Mouse (Mus musculus): Measurements from ENCODE around the gene Ascl4. TPM values are rescaled to one million over a fixed set of nuclear protein-coding genes. Genes with fewer than 3 reads are reported as not detected.

The Ascl4 gene
- total and polyA plus RNA-seq, 2 experiments from 2014 or later = not detected

DNA sequence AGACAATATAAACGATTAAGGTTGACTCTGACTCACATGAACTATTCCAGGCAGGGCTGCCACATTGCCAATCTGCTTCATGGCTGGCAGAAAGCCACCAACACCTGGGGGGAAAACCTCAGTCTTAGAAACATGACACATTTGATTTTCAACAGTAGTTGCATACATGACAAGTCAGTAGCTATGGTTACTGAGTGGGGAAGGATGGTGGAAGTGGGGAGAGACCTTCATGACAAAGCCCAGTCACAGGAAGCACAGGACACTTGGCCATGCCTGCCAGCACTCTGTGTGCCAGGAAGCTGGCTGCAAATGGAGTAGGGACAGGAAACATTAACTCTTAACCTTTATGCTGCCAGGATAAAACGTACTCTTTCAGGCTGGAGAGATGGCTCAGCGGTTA is 25.9 kb downstream of the Ascl4 start:
- no peak for DNase-seq (ENCODE audit: low spot score)
- peaks cover 53% of the 10 kb centered on the region for H3K36me3 ChIP-seq (replicated peaks; ENCODE audit: control insufficient read depth, insufficient read depth, low read length)
- WGBS = 63% methylated on average over 3 of the region's 3 CpGs

DNA sequence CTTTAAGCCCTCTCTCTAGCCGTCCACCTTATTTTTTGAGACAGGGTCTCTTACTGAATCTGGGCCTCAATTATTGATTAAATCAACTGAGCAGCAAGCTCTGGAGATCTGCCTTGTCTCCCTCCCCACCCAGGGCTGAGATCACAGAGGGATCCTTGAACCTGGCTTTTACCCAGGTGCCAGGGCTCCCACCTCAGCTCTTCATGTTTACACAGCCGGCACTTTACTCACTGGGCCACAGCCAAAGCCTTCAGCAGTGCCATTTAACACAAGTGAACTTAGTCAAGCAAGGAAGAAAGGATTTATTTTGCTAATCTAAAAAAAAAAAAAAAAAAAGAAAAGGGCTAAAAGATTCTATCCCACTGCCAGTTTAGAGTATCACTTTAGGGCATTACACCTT is 26.9 kb downstream of the Ascl4 start:
- 68% methylated on average over 2 of the region's 2 CpGs for WGBS

More for the DNA sequence above, 25.9 kb downstream of the Ascl4 start:
- Histone ChIP-seq H3K27ac (ENCODE audit: low read depth) (no peak overlapping the region), H3K9ac (replicated peaks; ENCODE audit: low read depth, low read length) (no peak overlapping the region), H3K4me2 (ENCODE audit: low read depth, low read length) (no peak overlapping the region), H3K9me3 (replicated peaks; ENCODE audit: control insufficient read depth, low read length) (no peaks in the 10 kb centered on the region), H3K4me1 (ENCODE audit: control insufficient read depth, insufficient read depth) (peaks cover 4% of the 10 kb centered on the region; the same call in 1 of the 2 replicates), H3K27me3 (ENCODE audit: control insufficient read depth, insufficient read depth, low read length) (no peaks in the 10 kb centered on the region), H3K4me3 (ENCODE audit: low read depth, low read length) (no peak overlapping the region)
- ATAC-seq (ENCODE audit: insufficient read depth, low read depth) = no peak; the same call in 1 of the 2 replicates
- TF ChIP-seq EP300 (IDR thresholded peaks at IDR 0.05; ENCODE audit: low read depth) (no peak), CTCF (IDR thresholded peaks at IDR 0.05; ENCODE audit: low read depth) (no peak)

DNA sequence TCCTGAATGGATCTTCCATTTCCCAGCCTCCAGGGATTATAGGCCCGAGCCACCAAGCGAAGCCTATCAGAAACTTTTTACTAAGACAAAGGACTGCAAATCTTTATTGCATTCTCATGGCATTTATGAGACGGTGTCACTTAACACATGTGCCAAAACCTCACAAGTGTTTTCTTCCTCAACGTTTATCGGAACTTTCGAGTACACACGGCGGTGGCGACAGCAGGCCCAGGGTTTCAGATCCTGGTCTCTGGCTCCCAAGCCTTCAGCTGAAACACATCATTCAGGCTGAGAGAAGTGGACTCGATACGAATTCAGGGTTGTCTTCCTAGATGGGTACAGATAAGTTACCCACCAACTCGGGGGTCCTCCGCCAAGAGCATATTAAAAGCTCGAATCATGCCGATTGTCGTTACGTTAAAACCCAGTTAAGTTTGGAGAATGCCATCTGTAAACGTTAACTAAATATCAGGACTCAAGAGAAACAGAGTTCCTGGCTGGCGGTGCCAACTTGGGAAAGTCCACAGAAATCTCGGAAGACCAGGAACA is 29.5 kb downstream of the Ascl4 start:
- H3K9ac ChIP-seq (replicated peaks; ENCODE audit: low read depth, low read length) = peak overlapping the region; percentile 95
- H3K4me3 ChIP-seq (ENCODE audit: low read depth, low read length) = peak overlapping the region; percentile 92
- peak overlapping the region; percentile 89 for H3K4me2 ChIP-seq (ENCODE audit: low read depth, low read length)
- ATAC-seq (ENCODE audit: insufficient read depth, low read depth) = no peak
- no peaks in the 10 kb centered on the region for H3K9me3 ChIP-seq (replicated peaks; ENCODE audit: control insufficient read depth, low read length)
- H3K4me1 ChIP-seq (ENCODE audit: control insufficient read depth, insufficient read depth) = peaks cover 4% of the 10 kb centered on the region; the same call in 1 of the 2 replicates
- H3K36me3 ChIP-seq (replicated peaks; ENCODE audit: control insufficient read depth, insufficient read depth, low read length) = peaks cover 26% of the 10 kb centered on the region
- H3K27me3 ChIP-seq (ENCODE audit: control insufficient read depth, insufficient read depth, low read length) = no peaks in the 10 kb centered on the region
- DNase-seq (ENCODE audit: low spot score) = no peak
- 2% methylated on average over 20 of the region's 20 CpGs for WGBS
- H3K27ac ChIP-seq (ENCODE audit: low read depth) = peak overlapping the region; percentile 82
- TF ChIP-seq EP300 (IDR thresholded peaks at IDR 0.05; ENCODE audit: low read depth) (no peak), CTCF (IDR thresholded peaks at IDR 0.05; ENCODE audit: low read depth) (no peak)

More for the DNA sequence above, 26.9 kb downstream of the Ascl4 start:
- Histone ChIP-seq H3K36me3 (replicated peaks; ENCODE audit: control insufficient read depth, insufficient read depth, low read length) (peaks cover 43% of the 10 kb centered on the region), H3K9ac (replicated peaks; ENCODE audit: low read depth, low read length) (no peak overlapping the region), H3K4me2 (ENCODE audit: low read depth, low read length) (no peak overlapping the region), H3K9me3 (replicated peaks; ENCODE audit: control insufficient read depth, low read length) (no peaks in the 10 kb centered on the region), H3K27me3 (ENCODE audit: control insufficient read depth, insufficient read depth, low read length) (no peaks in the 10 kb centered on the region), H3K4me1 (ENCODE audit: control insufficient read depth, insufficient read depth) (peaks cover 4% of the 10 kb centered on the region; the same call in 1 of the 2 replicates), H3K27ac (ENCODE audit: low read depth) (no peak overlapping the region), H3K4me3 (ENCODE audit: low read depth, low read length) (no peak overlapping the region)
- TF ChIP-seq EP300 (IDR thresholded peaks at IDR 0.05; ENCODE audit: low read depth) = no peak
- no peak for TF ChIP-seq CTCF (IDR thresholded peaks at IDR 0.05; ENCODE audit: low read depth)
- DNase-seq (ENCODE audit: low spot score) = no peak
- ATAC-seq (ENCODE audit: insufficient read depth, low read depth) = no peak

DNA sequence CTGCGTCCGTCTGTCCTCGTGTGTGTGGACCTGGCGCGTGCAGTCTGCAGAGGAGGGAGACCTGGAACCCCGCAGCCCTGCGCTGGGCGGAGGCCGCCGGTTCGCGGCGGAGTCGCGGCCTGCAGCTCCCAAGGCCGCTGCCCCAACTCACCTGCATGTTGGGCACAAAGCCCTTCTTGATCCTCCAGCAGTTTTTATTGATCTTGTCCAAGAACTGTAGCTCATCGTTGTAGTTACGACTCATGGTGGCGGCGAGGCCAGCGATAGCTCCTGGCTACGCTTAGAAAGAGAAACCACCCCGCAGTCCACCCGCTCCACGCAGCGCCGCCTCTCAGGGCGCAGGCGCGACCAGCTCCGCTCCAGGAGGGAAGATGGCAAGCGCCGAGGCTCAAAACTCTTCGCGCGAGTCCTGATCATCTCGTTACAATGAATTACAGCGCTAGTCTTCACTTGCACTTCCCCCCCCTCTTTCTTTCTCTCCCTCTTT is 30.0 kb downstream of the Ascl4 start, which contains the start of gene Rtcb:
Rtcb (minus strand) TSS at position 360 of the 487 bp plus-strand sequence.
- Histone ChIP-seq H3K4me1 (ENCODE audit: control insufficient read depth, insufficient read depth) (peaks cover 4% of the 10 kb centered on the region; the same call in 1 of the 2 replicates), H3K4me3 (ENCODE audit: low read depth, low read length) (peak within 1 kb of the TSS; percentile 92), H3K27me3 (ENCODE audit: control insufficient read depth, insufficient read depth, low read length) (no peaks in the 10 kb centered on the region), H3K4me2 (ENCODE audit: low read depth, low read length) (peak within 1 kb of the TSS; percentile 89), H3K36me3 (replicated peaks; ENCODE audit: control insufficient read depth, insufficient read depth, low read length) (peaks cover 21% of the 10 kb centered on the region), H3K9ac (replicated peaks; ENCODE audit: low read depth, low read length) (peak within 1 kb of the TSS; percentile 95), H3K27ac (ENCODE audit: low read depth) (peak within 1 kb of the TSS; percentile 82), H3K9me3 (replicated peaks; ENCODE audit: control insufficient read depth, low read length) (no peaks in the 10 kb centered on the region)
- peak; percentile 94 for DNase-seq (ENCODE audit: low spot score)
- ATAC-seq (ENCODE audit: insufficient read depth, low read depth) = peak; percentile 95
- TF ChIP-seq CTCF (IDR thresholded peaks at IDR 0.05; ENCODE audit: low read depth) = no peak
- no peak for TF ChIP-seq EP300 (IDR thresholded peaks at IDR 0.05; ENCODE audit: low read depth)
- under 1% methylated on average over 38 of the region's 38 CpGs for WGBS

DNA sequence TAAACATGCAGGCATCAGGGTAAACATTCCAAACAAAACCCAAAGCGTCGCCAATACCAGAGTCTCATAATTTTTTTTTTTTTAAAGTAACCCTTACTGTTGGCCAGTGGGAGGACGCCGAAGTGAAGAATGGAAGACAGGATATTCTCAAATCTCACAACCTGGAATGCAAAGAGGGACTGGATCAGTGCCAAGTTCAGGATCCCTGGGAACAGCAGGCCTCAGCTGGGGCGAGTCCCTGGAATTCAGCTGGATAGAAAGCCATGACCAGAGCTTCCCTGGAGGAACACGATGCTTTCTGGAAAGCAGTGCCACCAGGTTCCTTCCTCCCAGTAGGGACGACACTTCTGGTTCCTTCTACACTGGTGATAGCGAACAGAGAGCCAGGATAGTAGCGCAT is 35.4 kb downstream of the Ascl4 start:
- Histone ChIP-seq H3K27ac (ENCODE audit: low read depth) (no peak overlapping the region), H3K4me1 (ENCODE audit: control insufficient read depth, insufficient read depth) (no peaks in the 10 kb centered on the region), H3K36me3 (replicated peaks; ENCODE audit: control insufficient read depth, insufficient read depth, low read length) (no peaks in the 10 kb centered on the region), H3K27me3 (ENCODE audit: control insufficient read depth, insufficient read depth, low read length) (no peaks in the 10 kb centered on the region), H3K9ac (replicated peaks; ENCODE audit: low read depth, low read length) (no peak overlapping the region), H3K4me3 (ENCODE audit: low read depth, low read length) (no peak overlapping the region), H3K9me3 (replicated peaks; ENCODE audit: control insufficient read depth, low read length) (no peaks in the 10 kb centered on the region), H3K4me2 (ENCODE audit: low read depth, low read length) (no peak overlapping the region)
- ATAC-seq (ENCODE audit: insufficient read depth, low read depth) (no peak), DNase-seq (ENCODE audit: low spot score) (peak; percentile 29)
- 30% methylated on average over 9 of the region's 9 CpGs for WGBS
- TF ChIP-seq CTCF (IDR thresholded peaks at IDR 0.05; ENCODE audit: low read depth) (no peak), EP300 (IDR thresholded peaks at IDR 0.05; ENCODE audit: low read depth) (no peak)
